ENCODE assay signal across 26 mouse cellular contexts in the genomic region with DNA sequence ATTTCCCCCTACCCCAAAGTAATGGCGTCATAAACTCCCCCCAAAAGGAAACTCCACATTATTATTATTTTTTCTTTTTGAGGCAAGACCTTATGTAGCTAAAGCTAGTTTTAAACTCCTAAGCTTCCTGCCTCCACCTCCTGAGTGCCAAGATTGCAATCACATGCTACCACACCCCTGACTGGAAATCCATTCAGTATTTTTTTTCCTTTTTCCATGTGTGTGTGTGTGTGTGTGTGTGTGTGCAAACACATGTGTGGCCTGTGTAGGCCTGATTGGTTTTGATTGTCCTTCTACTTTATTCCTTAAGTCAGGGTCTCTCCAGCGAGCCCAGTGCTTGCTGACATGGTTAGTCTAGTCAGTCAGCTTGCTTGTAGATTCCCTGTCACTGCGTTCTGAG. TPM values are rescaled to one million over a fixed set of nuclear protein-coding genes. Genes with fewer than 3 reads are reported as not detected.
DNase-seq lines count a peak whose midpoint lies in the region; ATAC-seq and TF ChIP-seq lines count a peak whose summit lies in the region.
"Had no signal": no experiment of that assay in that cellular context is flagged by ENCODE, and none has a peak within 500 bp of the region (broad histone marks: within the 10 kb centered on the region; RNA-seq: fewer than 3 reads in every experiment).

No protein-coding gene starts in this region.

- intact Hi-C loops in gastrocnemius, adult 2 months (cut with DNase I): no loop called here

- H3K4me2 ChIP-seq in stomach, embryonic 15.5 days: no peak overlapping the region
- no peak overlapping the region for H3K4me2 ChIP-seq in midbrain, embryonic 15.5 days
- H3K4me2 ChIP-seq: forebrain, embryonic 12.5 days; hindbrain, embryonic 14.5 days; intestine, embryonic 15.5 days had no signal

- H3K36me3 ChIP-seq in stomach, embryonic 15.5 days: no peaks in the 10 kb centered on the region
- no peaks in the 10 kb centered on the region for H3K36me3 ChIP-seq in midbrain, embryonic 15.5 days (replicated peaks)
- H3K36me3 ChIP-seq: forebrain, embryonic 12.5 days; hindbrain, embryonic 10.5 days; intestine, embryonic 15.5 days had no signal

- peak overlapping the region; percentile 81 for H3K27ac ChIP-seq in gastrocnemius, adult 2 months
- H3K27ac ChIP-seq in brown adipose tissue, adult 24 weeks (replicated peaks; ENCODE audit: low read depth, low read length): peak overlapping the region; percentile 49
- H3K27ac ChIP-seq in stomach, embryonic 15.5 days: peak overlapping the region; percentile 69; the same call in 1 of the 2 replicates
- H3K27ac ChIP-seq in midbrain, embryonic 15.5 days: no peak overlapping the region
- H3K27ac ChIP-seq: forebrain, embryonic 12.5 days; hindbrain, embryonic 10.5 days; hindbrain, embryonic 14.5 days; intestine, embryonic 15.5 days had no signal

- no peak overlapping the region for H3K9ac ChIP-seq in stomach, embryonic 15.5 days
- no peak overlapping the region for H3K9ac ChIP-seq in midbrain, embryonic 15.5 days
- H3K9ac ChIP-seq: forebrain, embryonic 12.5 days; hindbrain, embryonic 14.5 days; intestine, embryonic 15.5 days had no signal

- no peaks in the 10 kb centered on the region for H3K27me3 ChIP-seq in stomach, embryonic 15.5 days (replicated peaks)
- no peaks in the 10 kb centered on the region for H3K27me3 ChIP-seq in midbrain, embryonic 15.5 days (replicated peaks)
- H3K27me3 ChIP-seq: forebrain, embryonic 12.5 days; intestine, embryonic 15.5 days; Patski had no signal

- no peak overlapping the region for H3K4me3 ChIP-seq in gastrocnemius, adult 2 months
- no peak overlapping the region for H3K4me3 ChIP-seq in brown adipose tissue, adult 24 weeks (ENCODE audit: insufficient read depth, low read depth, low read length)
- H3K4me3 ChIP-seq in stomach, embryonic 15.5 days (replicated peaks): no peak overlapping the region
- no peak overlapping the region for H3K4me3 ChIP-seq in midbrain, embryonic 15.5 days
- H3K4me3 ChIP-seq: forebrain, embryonic 12.5 days; hindbrain, embryonic 10.5 days; intestine, embryonic 15.5 days had no signal

- DNase-seq in gastrocnemius, adult 2 months: peak; percentile 24
- DNase-seq in gastrocnemius, adult 18-20 months (ENCODE audit: low spot score): no peak
- DNase-seq in heart, adult 9 months (ENCODE audit: low spot score in 2 of 2): peak; percentile 34 to 50
- DNase-seq in heart, postnatal 4 days: no peak
- DNase-seq in right cerebral cortex, adult 18-20 months: no peak
- DNase-seq: adrenal gland, postnatal 14 days; cerebellum, adult 18-20 months; cerebellum, postnatal 10 days; gastrocnemius, postnatal 25 days; heart, postnatal 14 days had no signal

- 76% methylated on average over 3 of the region's 3 CpGs for WGBS in stomach, embryonic 15.5 days
- whole genome bisulfite sequencing in midbrain, embryonic 15.5 days: 90% methylated on average over 3 of the region's 3 CpGs

- H3K4me1 ChIP-seq in brown adipose tissue, adult 24 weeks (ENCODE audit: control insufficient read depth, insufficient read depth, insufficient read length, low read length): peaks cover 13% of the 10 kb centered on the region
- H3K4me1 ChIP-seq in stomach, embryonic 15.5 days: peaks cover 3% of the 10 kb centered on the region; the same call in 1 of the 2 replicates
- peaks cover 12% of the 10 kb centered on the region; the same call in 1 of the 2 replicates for H3K4me1 ChIP-seq in midbrain, embryonic 15.5 days
- H3K4me1 ChIP-seq: forebrain, embryonic 12.5 days; hindbrain, embryonic 10.5 days had no signal

- no peak for ATAC-seq in stomach, embryonic 15.5 days (ENCODE audit: insufficient read depth, low FRiP score, low read depth)
- no peak for ATAC-seq in midbrain, embryonic 15.5 days (replicated peaks)
- ATAC-seq: activated CD4-positive, CD25-positive, alpha-beta regulatory T cell, adult 4 months; forebrain, embryonic 16.5 days; Patski had no signal

- H3K9me3 ChIP-seq in stomach, embryonic 15.5 days: no peaks in the 10 kb centered on the region
- no peaks in the 10 kb centered on the region for H3K9me3 ChIP-seq in midbrain, embryonic 15.5 days
- H3K9me3 ChIP-seq: forebrain, embryonic 12.5 days; hindbrain, embryonic 10.5 days; intestine, embryonic 15.5 days had no signal

- TF ChIP-seq CTCF in gastrocnemius, adult 2 months (IDR thresholded peaks at IDR 0.05): no peak

RNA-seq across cellular contexts. Expression of a gene that starts 45.4 kb away (rescaled TPM):
- 100 to 1,000 TPM; 212 to 217 TPM for total RNA-seq in gastrocnemius, adult 2 months (2021)
- total RNA-seq in gastrocnemius, adult 18-20 months (2021): 100 to 1,000 TPM; 199 to 202 TPM
- total RNA-seq in heart, postnatal 4 days (2021): 100 to 1,000 TPM; 303 to 328 TPM
- polyA plus RNA-seq in brown adipose tissue, adult 24 weeks (2012; ENCODE audit: insufficient read depth, insufficient read length, missing spikeins): 133 and 177 TPM in 2 replicates
- 32.2 and 43.5 TPM in 2 replicates for polyA plus RNA-seq in stomach, embryonic 15.5 days (2015; fragmentation: Nextera tagmentation; extraction: Ambion mirVana)
- 4.9 and 5.9 TPM in 2 replicates for polyA plus RNA-seq in midbrain, embryonic 15.5 days (2015; fragmentation: Nextera tagmentation; extraction: Ambion mirVana)

RNA-seq across cellular contexts. Expression of a gene that starts 53.3 kb away (rescaled TPM):
- not detected for total RNA-seq in gastrocnemius, adult 2 months (2021)
- not detected for total RNA-seq in gastrocnemius, adult 18-20 months (2021)
- not detected for total RNA-seq in heart, postnatal 4 days (2021)
- polyA plus RNA-seq in brown adipose tissue, adult 24 weeks (2012; ENCODE audit: insufficient read depth, insufficient read length, missing spikeins): not detected in 2 replicates
- polyA plus RNA-seq in stomach, embryonic 15.5 days (2015; fragmentation: Nextera tagmentation; extraction: Ambion mirVana): not detected in 2 replicates
- not detected in 2 replicates for polyA plus RNA-seq in midbrain, embryonic 15.5 days (2015; fragmentation: Nextera tagmentation; extraction: Ambion mirVana)
- total RNA-seq: adrenal gland, adult 18-20 months; gastrocnemius, postnatal 25 days; granulocyte monocyte progenitor cell, adult 5-6 weeks; MEL had no signal
- polyA plus RNA-seq: activated CD4-positive, CD25-positive, alpha-beta regulatory T cell, adult 4 months; C2C12; embryonic facial prominence, embryonic 11.5 days; forebrain, embryonic 12.5 days; forebrain, embryonic 16.5 days; heart, embryonic 14.5 days; hindbrain, embryonic 10.5 days; hindbrain, embryonic 14.5 days; intestine, embryonic 15.5 days; Patski had no signal

Comparison
In these comparisons a context has a peak if more than half of its experiments do, and no peak if none do; other contexts are left out.
1. DNase-seq: peak in gastrocnemius, adult 2 months (single experiment) and heart, adult 9 months (2 of 2); none in gastrocnemius, adult 18-20 months (single experiment), heart, postnatal 4 days (single experiment) and right cerebral cortex, adult 18-20 months (single experiment).